Mouse (Mus musculus) kidney, adult 9 months (tissue): ENCODE results near the gene Rab8a.
"Not testable (repeated sequence)": the region's sequence is repeated elsewhere in the genome, so short reads cannot be mapped to it uniquely, and the experiment has no call there.

Experiments
- DNase-seq: peaks from one replicate; pipeline ENCODE4 v3.0.0; 2022

Rab8a gene

GRCm38 (mm10) chr8:72160707-72161697 lies at the start of gene Rab8a:
TSS of gene Rab8a (plus strand) at chr8:72161200.
- peak; percentile 100 for DNase-seq

- DNase-seq, result no peak
These were observed 48.5 kb upstream of the Rab8a start for GRCm38 (mm10) chr8:72112486-72112885.

DNA sequence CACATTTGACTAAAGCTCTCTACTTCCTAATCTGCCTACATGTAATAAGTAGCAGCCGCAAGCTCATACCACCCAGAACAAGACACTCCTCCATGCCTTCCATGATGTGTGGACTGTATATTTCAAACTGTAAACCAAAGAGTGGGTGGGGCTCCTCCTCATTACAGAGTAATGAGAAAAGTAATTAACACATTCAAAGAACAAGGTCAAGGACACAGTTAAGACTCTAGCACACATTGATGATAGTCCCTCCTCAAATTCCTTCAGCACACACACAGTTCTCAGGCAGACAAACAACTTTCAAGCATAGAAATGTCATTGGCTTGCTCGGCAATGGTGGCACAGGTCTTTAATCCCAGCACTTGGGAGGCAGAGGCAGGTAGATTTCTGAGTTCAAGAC lies 45.8 kb upstream of the Rab8a start:
- no peak for DNase-seq

DNA sequence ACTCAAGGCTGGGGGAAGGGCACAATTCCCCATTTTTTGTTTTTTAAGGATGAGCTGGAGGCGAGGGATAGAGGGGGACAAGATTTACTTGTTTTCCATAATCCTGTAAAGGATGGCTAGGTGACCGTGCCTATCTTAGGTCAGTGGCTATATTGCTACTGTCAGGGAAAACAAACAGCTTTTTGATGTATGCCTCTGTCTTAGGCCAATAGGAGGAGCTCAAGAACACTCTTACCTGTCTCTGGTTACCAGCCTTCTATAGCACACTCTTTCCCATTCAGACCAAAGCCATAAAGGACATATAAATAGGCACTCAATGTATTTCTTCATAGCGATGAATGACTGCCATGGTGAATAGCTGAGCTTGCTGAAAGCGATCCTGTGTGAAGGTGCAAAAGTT lies 42.4 kb upstream of the Rab8a start:
- no peak for DNase-seq

GRCm38 (mm10) chr8:72121486-72121885 lies 39.5 kb upstream of the Rab8a start:
- DNase-seq, result not testable (repeated sequence)

DNA sequence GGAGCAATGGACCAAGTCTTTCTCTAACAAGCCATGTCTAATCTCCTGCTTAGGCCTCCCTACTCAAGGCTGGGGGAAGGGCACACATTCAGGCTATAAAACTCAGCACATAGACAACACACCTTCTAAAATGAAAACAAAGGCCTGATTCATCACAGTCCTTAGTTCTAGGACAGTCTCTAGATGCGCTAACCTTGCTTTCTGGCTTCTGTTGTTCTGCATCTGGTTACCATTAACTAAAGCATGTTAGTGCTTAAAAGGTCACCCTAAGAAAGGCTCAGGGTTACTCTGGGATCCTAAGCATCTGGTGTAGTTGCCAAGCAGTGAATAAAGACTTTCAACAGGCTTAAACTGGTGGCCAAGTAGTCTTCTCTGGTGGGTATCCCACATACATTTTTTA lies 39.0 kb upstream of the Rab8a start:
- DNase-seq, result no peak

DNA sequence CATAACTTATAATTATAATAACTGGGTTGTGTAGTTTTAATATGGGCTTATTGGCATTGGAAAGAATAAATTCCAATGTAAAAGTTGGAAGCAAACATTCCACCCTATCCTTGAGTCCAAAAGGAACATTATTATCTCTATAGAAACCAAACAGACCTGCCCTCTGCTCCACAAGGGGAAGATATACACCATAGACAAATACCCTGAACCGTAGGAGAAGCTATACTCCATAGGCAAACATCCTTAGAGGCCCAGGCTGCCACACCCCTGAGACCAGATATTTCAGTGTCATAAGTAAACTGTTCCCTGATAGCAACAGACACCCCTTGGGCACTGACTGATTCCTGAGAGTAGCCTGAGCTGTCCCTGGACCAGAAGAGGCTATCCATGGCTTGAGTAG lies 33.2 kb upstream of the Rab8a start:
- no peak for DNase-seq

- DNase-seq, result peak; percentile 65
These were observed 29.7 kb upstream of the Rab8a start for GRCm38 (mm10) chr8:72131251-72131650.

DNA sequence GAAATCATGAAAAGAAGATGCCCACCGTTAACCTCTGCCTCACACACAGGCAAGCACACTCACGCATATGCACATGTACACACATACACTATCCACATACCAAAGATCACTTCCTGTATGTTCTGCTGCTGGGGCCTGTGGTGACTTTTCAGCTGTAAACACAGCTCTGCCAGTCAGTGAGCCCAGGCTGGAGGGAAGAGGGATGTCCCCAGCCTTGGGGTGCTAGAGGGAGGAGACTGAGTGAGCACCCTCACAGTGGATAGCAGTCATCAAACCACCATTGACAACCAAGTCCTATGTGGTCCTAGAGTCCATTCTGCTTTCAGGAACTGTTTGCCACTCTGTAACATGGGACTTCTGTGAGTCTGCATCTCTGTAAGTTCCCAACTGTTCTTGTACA lies 29.1 kb upstream of the Rab8a start:
- DNase-seq, result no peak

DNA sequence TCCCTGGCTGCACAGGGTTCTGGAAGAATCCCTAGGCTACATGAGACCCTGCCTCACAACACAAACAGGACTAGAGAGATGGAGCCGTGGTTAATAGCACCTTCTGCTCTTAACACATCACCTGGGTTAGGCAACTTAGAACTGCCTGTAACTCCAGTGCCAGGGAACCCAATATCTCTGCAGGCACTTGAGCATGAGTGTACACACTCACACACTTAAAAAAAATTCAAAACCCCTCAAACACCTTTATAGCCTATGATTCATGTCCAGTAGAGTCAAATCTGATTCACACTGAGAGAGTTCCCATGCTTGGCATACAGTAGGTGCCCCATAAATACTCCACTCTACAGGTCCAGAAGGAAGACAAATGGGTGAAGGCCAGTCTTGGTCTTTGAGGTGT lies 28.6 kb upstream of the Rab8a start:
- DNase-seq, result no peak

DNA sequence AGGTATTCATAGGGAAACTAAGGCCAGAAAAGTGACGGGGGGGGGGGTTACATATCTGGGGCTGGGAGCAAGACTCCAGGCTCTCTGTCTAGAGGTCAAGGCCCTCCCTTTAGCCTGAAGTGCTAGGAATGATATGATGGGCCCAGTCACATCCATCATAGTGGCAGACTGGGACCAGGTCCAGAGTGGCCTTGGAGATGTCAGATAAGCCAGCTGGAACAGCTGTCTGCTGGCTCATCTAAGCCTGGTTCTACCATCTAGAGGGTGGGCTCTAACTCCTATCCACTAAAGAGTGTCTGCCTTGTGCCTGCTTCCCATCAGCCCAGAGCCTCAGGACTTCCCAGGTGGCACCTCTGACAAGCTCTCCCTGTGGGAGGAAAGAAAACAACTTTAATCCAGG lies 28.1 kb upstream of the Rab8a start:
- DNase-seq, result peak; percentile 27

- no peak for DNase-seq
These were observed 27.5 kb upstream of the Rab8a start for GRCm38 (mm10) chr8:72133507-72133906.

- DNase-seq, result peak; percentile 62
These were observed 26.1 kb upstream of the Rab8a start, which contains the start of gene Tpm4 for GRCm38 (mm10) chr8:72134756-72135445. TSS of gene Tpm4 (plus strand) at chr8:72134975.

- peak; percentile 27 for DNase-seq
These were observed 25.3 kb upstream of the Rab8a start for GRCm38 (mm10) chr8:72135446-72136301.

DNA sequence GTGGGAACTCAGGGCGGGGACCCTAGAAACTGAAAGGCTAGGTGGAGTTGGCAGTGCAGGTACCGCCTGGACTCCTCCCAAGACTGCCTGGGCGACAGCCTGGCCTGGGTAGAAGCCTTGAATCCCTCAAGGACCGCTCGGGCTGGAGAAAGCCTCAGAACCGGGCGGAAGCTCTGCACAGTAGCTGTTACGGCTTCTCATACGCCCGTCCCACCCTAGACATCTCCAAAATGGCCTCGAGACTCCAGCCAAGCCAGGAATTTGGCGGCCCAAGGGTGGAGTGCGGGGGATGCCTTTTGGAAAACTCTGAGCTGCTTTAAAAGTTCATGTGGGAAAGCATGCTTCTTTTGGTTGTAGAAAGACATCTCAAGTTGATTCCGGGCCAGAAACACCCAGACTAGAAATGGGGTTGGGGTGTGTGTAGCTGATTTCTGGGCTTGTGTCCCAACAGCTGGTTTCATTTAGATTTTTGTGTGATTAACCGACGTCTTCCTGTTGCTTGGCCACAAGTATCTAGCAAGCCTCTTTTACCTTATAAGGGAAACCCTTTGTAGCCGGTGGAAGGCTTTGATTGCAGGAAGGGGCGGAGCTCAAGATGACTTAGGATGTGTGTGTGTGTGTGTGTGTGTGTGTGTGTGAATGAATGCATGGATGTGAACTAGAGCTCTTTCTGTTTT lies 24.6 kb upstream of the Rab8a start:
- DNase-seq, result peak; percentile 82

DNA sequence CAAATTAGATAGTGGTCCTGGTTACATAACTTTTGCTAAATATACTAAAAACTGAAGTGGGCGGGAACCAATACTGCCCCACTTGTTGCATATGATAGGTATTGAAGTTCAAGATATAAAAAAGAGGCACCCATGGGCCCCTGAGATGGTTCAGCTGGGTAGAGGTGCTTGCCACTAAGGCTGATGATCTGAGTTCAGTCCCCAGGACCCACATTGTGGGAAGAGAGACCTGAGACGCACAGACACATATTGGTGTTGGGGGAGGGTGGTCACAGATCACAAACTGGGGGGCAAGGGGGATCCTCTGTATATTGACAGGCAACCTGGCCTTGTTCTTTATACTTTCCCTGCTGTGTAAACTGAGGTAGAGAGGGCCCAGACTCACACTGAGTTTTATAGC lies 23.6 kb upstream of the Rab8a start:
- no peak for DNase-seq

DNA sequence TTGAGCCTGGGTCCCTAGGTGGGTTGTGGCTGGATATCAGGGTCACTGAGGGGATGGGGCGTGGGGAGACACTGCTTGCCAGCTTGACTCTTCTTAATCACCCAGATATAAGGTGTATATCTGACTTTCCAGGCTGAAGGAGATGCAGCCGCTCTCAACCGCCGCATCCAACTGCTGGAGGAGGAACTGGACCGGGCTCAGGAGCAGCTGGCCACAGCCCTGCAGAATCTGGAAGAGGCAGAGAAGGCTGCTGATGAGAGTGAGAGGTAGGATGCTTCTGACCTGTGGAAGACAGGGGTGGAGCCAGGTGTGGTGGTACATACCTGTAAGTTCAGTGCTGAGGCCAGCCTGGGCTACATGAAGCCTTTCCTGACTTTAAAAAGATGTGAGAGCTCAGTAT lies 22.5 kb upstream of the Rab8a start:
- DNase-seq, result no peak

GRCm38 (mm10) chr8:72143256-72143824 lies 17.7 kb upstream of the Rab8a start:
- DNase-seq, result no peak

DNA sequence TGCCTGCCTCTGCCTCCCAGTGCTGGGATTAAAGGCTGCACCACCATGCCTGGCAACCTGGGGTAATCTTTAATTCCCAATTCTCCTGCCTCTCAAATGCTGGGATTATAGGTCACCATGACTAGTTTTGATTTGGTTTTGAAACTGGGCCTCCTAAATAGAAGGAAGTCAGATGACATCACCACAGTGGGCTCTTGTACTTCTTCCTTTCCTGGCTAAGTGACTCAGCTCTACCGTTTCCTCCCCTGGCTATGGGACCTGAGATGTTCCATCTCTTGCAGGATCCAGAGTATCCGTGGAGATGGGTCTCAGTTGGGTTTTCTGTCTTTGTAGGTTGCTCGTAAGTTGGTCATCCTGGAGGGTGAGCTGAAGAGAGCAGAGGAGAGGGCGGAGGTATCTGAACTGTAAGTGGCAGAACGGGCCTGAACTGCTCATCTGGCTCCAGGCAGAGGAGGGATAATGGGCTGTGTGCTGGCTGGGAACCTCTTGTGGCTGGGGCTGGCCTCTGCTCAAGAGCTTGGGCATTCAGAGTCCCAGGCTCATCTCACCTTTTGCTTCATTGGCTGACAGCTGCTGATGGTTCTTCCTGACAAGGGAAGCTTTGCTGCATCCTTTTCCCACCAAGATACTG lies 16.5 kb upstream of the Rab8a start:
- no peak for DNase-seq

GRCm38 (mm10) chr8:72145511-72145910 lies 15.5 kb upstream of the Rab8a start:
- DNase-seq, result no peak

DNA sequence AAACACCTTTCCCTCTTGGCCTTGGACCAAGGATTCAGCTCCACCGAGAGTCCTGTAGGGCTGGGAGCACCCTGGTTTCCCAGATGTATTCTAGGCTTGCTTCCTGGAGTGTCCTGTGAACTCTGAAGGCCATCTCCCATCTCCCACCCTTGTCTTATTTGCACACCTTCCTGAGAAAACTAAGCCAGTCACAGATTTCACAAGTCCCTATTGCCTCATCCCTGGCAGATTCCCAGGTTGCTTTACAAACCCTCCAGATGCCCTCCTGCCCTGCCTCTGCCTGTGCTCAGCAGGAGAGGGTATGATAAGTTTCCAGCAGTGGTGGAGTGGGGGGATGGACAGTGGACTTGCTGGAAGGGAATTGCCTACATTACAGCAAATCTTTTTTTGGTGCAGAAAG lies 14.9 kb upstream of the Rab8a start:
- no peak for DNase-seq

- no peak for DNase-seq
These were observed 14.4 kb upstream of the Rab8a start for GRCm38 (mm10) chr8:72146556-72146955.
